Mouse (Mus musculus) heart, postnatal 0 days (tissue): ENCODE data around the gene Ccdc181.

Source experiments
- CTCF ChIP-seq: IDR thresholded peaks from 2 replicates; pipeline ENCODE4 v1.5.1; 2016; ENCODE audit warnings: antibody characterized with exemption, control low read depth, low read depth
- EP300 ChIP-seq: IDR thresholded peaks from 2 replicates; pipeline ENCODE4 v1.6.1; 2016; ENCODE audit warnings: antibody characterized with exemption, low read depth

DNA sequence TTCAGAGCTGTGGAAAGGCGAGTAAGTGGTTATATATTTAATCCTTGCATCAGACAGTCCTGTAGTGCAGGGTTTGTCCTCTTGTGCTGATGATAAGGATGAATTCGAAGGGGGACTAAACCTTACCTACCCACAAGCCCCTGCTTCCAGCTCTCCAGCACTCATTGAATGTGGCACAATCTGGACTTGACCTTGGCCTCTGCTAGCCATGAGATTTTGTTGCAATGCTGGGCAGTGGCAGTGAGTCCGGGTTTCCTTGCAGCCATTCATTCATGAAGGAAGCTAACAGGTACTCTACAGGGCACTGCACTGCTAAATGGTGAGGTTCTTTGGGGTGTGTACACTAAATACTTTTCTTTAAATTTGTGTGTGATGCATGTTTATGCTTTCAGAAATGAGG lies 20.5 kb upstream of the Ccdc181 start:
- no peak for TF ChIP-seq EP300
- no peak for TF ChIP-seq CTCF
